Mouse (Mus musculus): Measurements from ENCODE around the gene Padi2.

The Padi2 gene

DNA sequence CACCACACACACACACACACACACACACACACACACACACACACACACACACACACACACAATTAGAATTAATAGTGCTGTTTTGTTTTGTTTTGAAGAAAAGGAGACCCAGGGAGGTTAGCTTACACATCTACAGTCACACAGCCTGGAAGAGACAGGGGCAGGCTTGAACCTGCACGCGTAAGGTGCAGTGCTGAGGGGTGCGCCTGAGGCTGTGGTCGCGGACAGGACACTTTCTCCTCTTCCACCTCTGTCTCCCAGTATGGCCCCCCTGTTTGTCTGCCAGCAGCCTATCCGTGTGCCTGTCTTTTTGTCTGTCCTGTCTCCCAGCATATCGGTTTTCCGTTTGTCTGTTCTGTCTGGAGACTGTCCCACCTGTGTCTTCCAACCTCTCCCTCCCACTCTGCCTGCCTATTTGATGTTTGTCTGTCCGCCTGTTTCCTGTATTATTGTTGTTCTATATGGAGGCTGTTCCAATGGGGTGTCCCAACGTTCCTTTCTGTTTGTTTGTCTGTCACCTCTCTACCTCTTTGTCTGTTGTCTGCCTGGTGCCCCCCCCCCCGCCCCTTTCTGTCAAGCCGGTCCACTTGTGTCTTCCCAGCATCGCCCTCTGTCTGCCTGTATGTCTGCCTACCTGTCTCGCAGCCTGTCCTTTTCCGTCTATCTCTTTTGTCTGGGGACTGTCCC is 80.0 kb downstream of the Padi2 start:
- no peak for DNase-seq (ENCODE audit: low read depth, low spot score)

DNA sequence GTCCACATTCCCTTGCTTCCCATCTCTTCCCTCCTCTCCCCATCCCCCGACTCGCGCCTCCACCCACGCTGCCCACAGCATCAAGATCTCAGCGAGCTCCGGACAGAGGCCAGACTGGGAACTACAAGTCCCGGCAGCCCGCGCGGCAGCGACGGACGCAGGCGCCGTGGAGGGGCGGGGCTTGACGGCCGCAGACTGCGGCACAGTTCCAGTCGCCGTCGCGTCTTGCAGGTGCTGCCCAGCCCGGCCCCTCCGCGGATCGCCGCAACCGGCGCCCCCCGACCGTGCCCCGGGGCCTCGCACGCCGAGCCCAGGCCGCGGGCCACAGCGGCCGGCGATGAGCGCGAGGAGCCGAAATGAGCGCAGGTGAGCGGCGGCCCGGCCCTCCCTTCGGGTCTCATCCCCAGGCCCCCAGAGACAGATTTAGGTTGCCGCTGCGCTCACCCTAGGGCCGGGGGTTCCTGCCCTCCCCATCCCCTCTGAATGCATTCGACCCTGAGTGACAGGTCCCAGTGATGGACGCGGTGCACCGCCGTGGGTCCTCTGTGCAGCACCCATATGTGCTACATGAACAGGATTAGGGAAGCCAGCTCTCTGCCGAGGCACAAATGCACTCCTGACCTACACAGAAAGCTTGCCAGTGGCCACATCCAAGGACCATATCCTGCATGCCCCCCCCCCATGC is 80.7 kb downstream of the Padi2 start, which contains the start of gene Atp13a2:
Atp13a2 (plus strand) TSS at position 163 of the 685 bp plus-strand sequence.
- DNase-seq (ENCODE audit: low read depth, low spot score), result peak; percentile 66

DNA sequence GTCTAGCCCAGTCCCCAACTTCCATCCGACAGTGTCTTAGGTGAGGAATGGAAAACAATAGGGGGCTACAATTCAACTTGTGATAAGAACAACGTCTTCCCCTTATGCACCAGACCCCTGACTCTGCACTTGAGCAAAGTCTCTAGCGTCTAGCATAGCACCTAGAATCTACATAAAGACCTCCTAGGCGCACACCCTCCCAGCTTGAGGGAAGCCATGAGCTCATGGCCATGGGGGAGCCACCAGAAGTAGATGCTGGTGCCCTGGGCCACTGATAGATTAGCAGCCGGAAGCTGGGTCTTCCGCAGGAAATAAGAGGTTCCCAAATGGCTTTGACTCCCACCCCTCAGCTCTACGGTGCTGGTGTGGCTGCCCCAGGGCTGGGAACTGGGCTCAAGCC is 81.3 kb downstream of the Padi2 start:
- no peak for DNase-seq (ENCODE audit: low read depth, low spot score)

DNA sequence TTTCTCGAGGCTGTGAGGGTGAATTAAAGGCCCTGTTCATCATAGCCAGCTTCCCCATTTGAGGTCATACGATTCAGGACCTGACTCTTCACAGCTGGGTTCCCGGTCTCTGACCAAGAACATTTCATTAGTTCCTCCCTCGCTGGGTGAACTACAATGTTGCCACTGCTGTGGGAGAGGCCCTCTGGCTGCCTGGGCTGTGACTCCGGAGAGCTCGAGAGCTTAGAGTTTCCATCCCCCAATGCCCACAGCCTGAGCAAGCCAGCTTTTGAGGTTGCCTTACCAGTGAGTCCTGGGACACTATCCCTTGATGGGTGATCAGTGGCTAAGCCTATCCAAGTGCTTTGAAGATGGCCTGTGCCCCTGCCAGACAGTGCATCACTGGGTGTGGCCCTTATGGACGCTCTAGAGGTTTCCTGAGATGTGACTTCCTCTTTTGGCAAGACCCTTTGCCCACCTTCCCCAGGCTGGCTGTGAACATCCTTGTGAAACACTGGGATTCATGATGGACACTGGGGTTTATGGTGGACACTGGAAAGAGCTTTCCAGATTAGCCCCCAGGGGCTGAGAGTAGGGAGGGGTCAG is 82.7 kb downstream of the Padi2 start:
- DNase-seq (ENCODE audit: low read depth, low spot score), result no peak

DNA sequence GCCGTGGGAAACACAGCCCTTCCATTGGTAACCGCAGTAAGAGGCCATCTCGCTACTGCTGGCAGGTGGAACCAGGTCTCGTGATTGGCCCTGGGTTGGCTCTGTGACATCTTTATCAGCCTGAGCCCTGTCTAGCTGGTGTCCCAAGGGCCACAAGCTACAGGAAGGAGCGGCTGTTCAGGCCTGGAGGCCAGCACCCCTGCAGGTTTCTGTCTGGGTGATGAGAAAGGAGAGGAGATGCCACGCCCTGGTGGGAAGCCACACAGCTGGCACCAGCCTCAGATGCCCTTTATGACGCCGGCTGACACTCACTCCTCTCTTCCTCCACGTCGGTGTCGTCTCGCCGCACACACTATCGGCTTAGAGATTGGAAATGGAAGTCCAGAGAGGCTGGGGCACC is 83.3 kb downstream of the Padi2 start:
- DNase-seq (ENCODE audit: low read depth, low spot score), result no peak

DNA sequence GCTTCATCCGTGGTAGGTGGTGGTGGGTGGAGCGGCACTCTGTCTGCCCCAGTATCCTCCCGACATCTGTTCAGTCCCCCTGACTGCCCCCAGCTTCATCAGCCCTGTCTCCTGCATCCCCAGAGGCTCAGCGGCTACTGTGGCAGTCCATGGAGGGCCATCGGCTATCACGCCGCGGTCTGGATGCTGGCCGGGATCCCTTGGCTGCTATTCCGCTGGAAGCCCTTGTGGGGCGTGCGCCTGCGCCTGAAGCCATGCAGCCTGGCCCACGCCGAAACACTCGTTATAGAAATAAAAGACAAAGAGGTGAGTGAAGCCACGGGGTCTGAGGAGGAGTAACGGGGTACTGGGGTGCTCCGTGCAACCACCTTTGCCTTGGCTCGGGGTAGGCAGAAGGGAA is 86.1 kb downstream of the Padi2 start:
- no peak for DNase-seq (ENCODE audit: low read depth, low spot score)

DNA sequence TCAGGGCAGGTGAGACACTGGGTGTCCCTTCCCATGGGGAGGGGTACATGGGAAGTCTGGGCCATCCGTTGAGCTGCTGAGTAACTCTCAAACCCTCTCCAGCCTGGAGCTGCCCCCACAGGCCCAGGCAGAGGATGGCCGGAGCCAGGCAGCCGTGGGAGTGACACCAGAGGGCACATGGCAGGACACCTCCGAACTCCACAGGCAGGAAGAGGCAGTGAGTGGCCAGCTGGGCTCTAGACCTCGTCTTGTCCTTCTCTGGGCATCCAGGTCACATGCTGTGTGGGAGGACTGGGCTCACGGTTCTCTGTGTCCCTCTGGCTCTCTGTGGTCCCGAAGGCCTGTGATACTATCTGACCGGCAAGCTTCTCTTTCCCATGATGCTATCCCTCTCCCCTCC is 87.7 kb downstream of the Padi2 start:
- DNase-seq (ENCODE audit: low read depth, low spot score), result no peak

DNA sequence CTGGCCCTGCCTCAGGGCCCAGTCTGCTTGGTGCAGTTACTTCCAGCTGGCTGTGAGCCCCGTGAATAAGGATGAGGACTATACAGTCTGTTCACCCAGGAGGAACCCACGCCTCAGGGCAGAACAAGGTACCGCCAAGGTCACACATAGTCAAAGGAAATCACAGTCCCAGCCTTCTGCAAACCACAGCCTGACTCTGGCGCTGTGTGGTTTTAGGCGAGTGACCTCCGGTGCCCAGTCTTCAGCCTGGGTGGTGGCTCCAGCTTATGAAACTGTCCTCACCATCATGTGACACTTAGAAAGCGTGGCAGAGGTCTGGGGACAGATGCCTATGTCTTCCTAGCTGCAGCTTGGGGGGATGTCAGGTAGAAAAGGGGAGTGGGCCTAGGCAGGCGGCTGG is 89.7 kb downstream of the Padi2 start:
- DNase-seq (ENCODE audit: low read depth, low spot score), result no peak

DNA sequence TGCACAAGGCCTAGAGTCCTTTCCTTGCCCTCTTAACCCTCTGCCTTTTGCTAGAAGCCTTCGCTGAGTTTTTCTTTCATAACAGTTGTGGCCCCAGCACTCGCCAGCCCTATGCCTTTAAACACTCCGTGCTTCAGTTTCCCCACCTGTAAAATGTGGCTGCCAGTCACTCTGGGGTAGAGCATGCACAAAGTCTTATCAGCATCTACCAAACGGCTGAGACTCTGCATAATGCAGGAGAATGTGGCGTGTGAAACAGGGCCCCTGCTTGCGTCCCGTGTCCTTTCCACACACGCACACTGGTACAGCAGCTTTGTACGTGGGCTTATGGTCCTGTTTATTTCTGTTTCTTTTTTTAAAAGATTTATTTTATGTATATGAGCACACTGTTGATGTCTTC is 90.7 kb downstream of the Padi2 start:
- no peak for DNase-seq (ENCODE audit: low read depth, low spot score)
